Mouse (Mus musculus) spleen, postnatal 0 days (tissue): ENCODE data around the gene Naxe. TPM values are rescaled to one million over a fixed set of nuclear protein-coding genes. Genes with fewer than 3 reads are reported as not detected.

Experiments
- polyA plus RNA-seq: library from polyadenylated mRNA; unstranded; fragments of >200 nt; fragmentation: Nextera tagmentation; extraction: Ambion mirVana; gene quantifications from 2 replicates; pipeline ENCODE4 v1.2.1, GENCODE M21; 2015

Naxe gene
- 54.5 and 63.5 TPM in 2 replicates for polyA plus RNA-seq

GRCm38 (mm10) chr3:88057902-88058696 is at the start of gene Naxe:
Gene Naxe (minus strand): TSS chr3:88058495.

GRCm38 (mm10) chr3:88081345-88082223 is 23.3 kb upstream of the Naxe start, which contains the start of gene Iqgap3:
Gene Iqgap3 (plus strand): TSS chr3:88081971.

GRCm38 (mm10) chr3:88078204-88078603 is 19.9 kb upstream of the Naxe start, which contains the start of gene Ttc24:
Gene Ttc24 (minus strand): TSS chr3:88078304.

GRCm38 (mm10) chr3:88042661-88043421 is 15.5 kb downstream of the Naxe start, which contains the start of gene Gpatch4:
Gene Gpatch4 (plus strand): TSS chr3:88043108.

GRCm38 (mm10) chr3:88027434-88028186 is 30.7 kb downstream of the Naxe start, which contains the start of gene Hapln2:
Gene Hapln2 (minus strand): TSS chr3:88027583.

Other genes with a start within 250 kb of the Naxe start
- 10.1 and 11.7 TPM in 2 replicates for gene Pear1, start 234.2 kb downstream of the Naxe start, polyA plus RNA-seq
- 0.79 and 1.2 TPM in 2 replicates for gene Sh2d2a, start 211.7 kb downstream of the Naxe start, polyA plus RNA-seq
- gene Prcc, start 172.9 kb downstream of the Naxe start, polyA plus RNA-seq: 9.0 and 10.1 TPM in 2 replicates
- 277 and 306 TPM in 2 replicates for gene Hdgf, start 152.2 kb downstream of the Naxe start, polyA plus RNA-seq
- gene Mrpl24, start 139.0 kb downstream of the Naxe start, polyA plus RNA-seq: 55.8 and 56.3 TPM in 2 replicates
- 31.2 TPM in 2 replicates for gene Isg20l2, start 128.2 kb downstream of the Naxe start, polyA plus RNA-seq
- 8.6 and 9.3 TPM in 2 replicates for gene Rrnad1, start 127.8 kb downstream of the Naxe start, polyA plus RNA-seq
- 0.13 and 0.23 TPM in 2 replicates for gene Crabp2, start 109.8 kb downstream of the Naxe start, polyA plus RNA-seq
- gene Nes, start 87.4 kb downstream of the Naxe start, polyA plus RNA-seq: 3.8 and 4.2 TPM in 2 replicates
- 0.04 TPM in 1 of 2 replicates, not detected in the other for gene Bcan, start 58.3 kb downstream of the Naxe start, polyA plus RNA-seq
- not detected in 2 replicates for gene Hapln2, start 30.9 kb downstream of the Naxe start, polyA plus RNA-seq
- gene Gpatch4, start 15.4 kb downstream of the Naxe start, polyA plus RNA-seq: 24.4 and 25.0 TPM in 2 replicates
- gene Ttc24, start 19.8 kb upstream of the Naxe start, polyA plus RNA-seq: not detected in 2 replicates
- gene Iqgap3, start 23.5 kb upstream of the Naxe start, polyA plus RNA-seq: 8.6 and 9.2 TPM in 2 replicates
- gene Mef2d, start 83.9 kb upstream of the Naxe start, polyA plus RNA-seq: 11.0 and 13.3 TPM in 2 replicates
- 0.12 TPM in 1 of 2 replicates, not detected in the other for gene Rhbg, start 196.2 kb upstream of the Naxe start, polyA plus RNA-seq
- 0.11 TPM in 1 of 2 replicates, not detected in the other for gene Gm38392, start 228.7 kb upstream of the Naxe start, polyA plus RNA-seq
- 6.8 and 8.8 TPM in 2 replicates for gene Tsacc, start 238.5 kb upstream of the Naxe start, polyA plus RNA-seq
- gene Cct3, start 238.6 kb upstream of the Naxe start, polyA plus RNA-seq: 250 and 259 TPM in 2 replicates